Mouse (Mus musculus) heart, adult 10 weeks (tissue): ENCODE measurements around the gene Gm3248. TPM values are rescaled to one million over a fixed set of nuclear protein-coding genes. Genes with fewer than 3 reads are reported as not detected.

Source experiments
- polyA plus RNA-seq: library from polyadenylated mRNA; stranded (reverse); fragments of 350-450 nt; fragmentation: Illumina TruSeq; extraction: RNeasy Lipid Tissue Mini Kit (QIAGEN cat#74804); gene quantifications from one replicate; pipeline ENCODE4 v1.2.3, GENCODE M21; 2014; ENCODE audit warnings: low read depth, low replicate concordance

The Gm3248 gene
- 0.37 TPM for polyA plus RNA-seq

DNA sequence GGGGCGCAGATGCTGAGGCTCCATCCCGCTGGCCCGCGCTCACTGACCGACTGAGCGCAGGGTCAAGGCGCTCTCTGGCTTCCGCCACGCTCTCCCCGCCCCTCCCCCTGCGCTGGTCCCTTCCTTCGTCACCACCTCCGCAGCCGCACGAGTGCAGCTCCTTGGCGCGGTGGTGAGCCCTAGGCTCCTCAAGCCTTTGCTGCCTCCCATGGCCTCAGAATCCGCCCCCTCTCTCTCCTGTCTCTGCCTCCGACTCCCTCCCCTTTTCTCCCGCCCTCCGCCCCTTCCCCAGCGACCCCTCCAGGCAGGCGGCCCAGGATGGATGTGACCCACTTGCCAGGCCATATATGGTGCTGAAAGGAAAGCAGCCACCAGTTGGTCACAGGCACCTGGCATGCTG lies at the start of gene Gm3248:
TSS of gene Gm3248 (minus strand) at position 111 of the 400 bp plus-strand sequence.

DNA sequence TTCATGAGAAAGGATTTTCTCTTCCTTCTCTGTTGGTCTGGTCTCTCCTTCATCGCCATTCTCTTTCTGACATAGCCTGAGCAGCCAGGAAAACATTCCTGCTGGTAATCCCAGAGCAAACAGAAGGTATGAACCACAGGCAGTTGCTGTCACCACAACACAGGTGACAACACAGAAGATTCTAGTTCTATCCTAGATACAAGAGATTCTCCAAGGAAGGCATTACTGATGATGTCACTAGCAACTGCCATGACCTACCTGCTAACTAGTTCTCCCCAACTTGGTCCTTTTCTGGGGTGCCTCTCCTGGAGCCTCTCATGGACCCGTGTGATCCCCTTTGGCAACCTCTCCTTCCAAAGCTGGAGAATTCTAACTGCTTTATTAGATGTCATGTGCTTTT lies 17.5 kb upstream of the Gm3248 start, which contains the start of gene Gm3453:
TSS of gene Gm3453 (minus strand) at position 101 of the 400 bp plus-strand sequence.

Other genes with a start within 250 kb of the Gm3248 start
- not detected for gene Gm3373, start 220.2 kb downstream of the Gm3248 start, polyA plus RNA-seq
- not detected for gene Gm3383, start 153.8 kb downstream of the Gm3248 start, polyA plus RNA-seq
- not detected for gene Gm3424, start 131.4 kb downstream of the Gm3248 start, polyA plus RNA-seq
- not detected for gene Gm8237, start 81.4 kb downstream of the Gm3248 start, polyA plus RNA-seq
- not detected for gene Gm3453, start 17.4 kb upstream of the Gm3248 start, polyA plus RNA-seq
- not detected for gene Gm6337, start 96.5 kb upstream of the Gm3248 start, polyA plus RNA-seq
- 0.76 TPM for gene Gm8206, start 132.2 kb upstream of the Gm3248 start, polyA plus RNA-seq
- gene Gm3468, start 146.9 kb upstream of the Gm3248 start, polyA plus RNA-seq: 0.71 TPM
- gene Gm3476, start 164.1 kb upstream of the Gm3248 start, polyA plus RNA-seq: not detected